Mouse (Mus musculus): ENCODE measurements at regions not wholly inside any gene's neighbourhood (a gene's known extent, or its start where the extent isn't known, plus 50 kb on each side); places are given as distances from the start of the nearest gene placed in this dataset.
A peak's percentile ranks its signal among the peaks of the same experiment; 100 is the strongest.

- no peak for DNase-seq (ENCODE audit: low spot score in 2 of 2)
These were observed 210.1 kb downstream of the Mex3b start for GRCm38 (mm10) chr7:83077035-83077918.

- DNase-seq (ENCODE audit: low spot score in 2 of 2) = no peak
These were observed 210.8 kb downstream of the Mex3b start for GRCm38 (mm10) chr7:83077919-83078265.

GRCm38 (mm10) chr7:83078695-83079094 is 211.6 kb downstream of the Mex3b start:
- DNase-seq (ENCODE audit: low spot score in 2 of 2) = no peak

GRCm38 (mm10) chr7:83079842-83080241 is 212.7 kb downstream of the Mex3b start:
- DNase-seq (ENCODE audit: low spot score in 2 of 2) = no peak

GRCm38 (mm10) chr7:83084496-83085082 is 217.5 kb downstream of the Mex3b start:
- no peak for DNase-seq (ENCODE audit: low spot score in 2 of 2)

GRCm38 (mm10) chr7:83085547-83086158 is 218.5 kb downstream of the Mex3b start:
- DNase-seq (ENCODE audit: low spot score in 2 of 2) = no peak

GRCm38 (mm10) chr7:83087408-83087807 is 220.3 kb downstream of the Mex3b start:
- no peak for DNase-seq (ENCODE audit: low spot score in 2 of 2)

GRCm38 (mm10) chr7:83088125-83088524 is 221.0 kb downstream of the Mex3b start:
- no peak for DNase-seq (ENCODE audit: low spot score in 2 of 2)

- no peak for DNase-seq (ENCODE audit: low spot score in 2 of 2)
These were observed 222.3 kb downstream of the Mex3b start for GRCm38 (mm10) chr7:83089330-83089982.

- no peak for DNase-seq (ENCODE audit: low spot score in 2 of 2)
These were observed 226.8 kb downstream of the Mex3b start for GRCm38 (mm10) chr7:83093923-83094355.

GRCm38 (mm10) chr7:83094899-83095298 is 227.8 kb downstream of the Mex3b start:
- DNase-seq (ENCODE audit: low spot score in 2 of 2) = no peak

- DNase-seq (ENCODE audit: low spot score in 2 of 2) = no peak
These were observed 228.5 kb downstream of the Mex3b start for GRCm38 (mm10) chr7:83095593-83095992.

GRCm38 (mm10) chr7:83104426-83104825 is 237.3 kb downstream of the Mex3b start:
- no peak for DNase-seq (ENCODE audit: low spot score in 2 of 2)

- DNase-seq (ENCODE audit: low spot score in 2 of 2) = no peak
These were observed 238.5 kb downstream of the Mex3b start for GRCm38 (mm10) chr7:83105672-83106071.

GRCm38 (mm10) chr7:83111217-83111823 is 244.2 kb downstream of the Mex3b start:
- peak in 1 of 2 experiments; percentile 7 for DNase-seq (ENCODE audit: low spot score in 2 of 2)

GRCm38 (mm10) chr7:83116487-83116886 is 249.4 kb downstream of the Mex3b start:
- DNase-seq (ENCODE audit: low spot score in 2 of 2) = no peak

- DNase-seq (ENCODE audit: low spot score in 2 of 2) = no peak
These were observed 249.9 kb downstream of the Mex3b start for GRCm38 (mm10) chr7:83117065-83117464.

GRCm38 (mm10) chr7:83126196-83126595 is 259.1 kb downstream of the Mex3b start:
- peak in 1 of 2 experiments; percentile 38 for DNase-seq (ENCODE audit: low spot score in 2 of 2)

GRCm38 (mm10) chr7:83140216-83140615 is 273.1 kb downstream of the Mex3b start:
- DNase-seq (ENCODE audit: low spot score in 2 of 2) = no peak

GRCm38 (mm10) chr7:83140658-83141057 is 273.5 kb downstream of the Mex3b start:
- DNase-seq (ENCODE audit: low spot score in 2 of 2) = no peak

- no peak for DNase-seq (ENCODE audit: low spot score in 2 of 2)
These were observed 276.9 kb downstream of the Mex3b start for GRCm38 (mm10) chr7:83144018-83144417.

- no peak for DNase-seq (ENCODE audit: low spot score in 2 of 2)
These were observed 278.4 kb downstream of the Mex3b start for GRCm38 (mm10) chr7:83145551-83145950.

All from spleen, postnatal 4 days (tissue).